Mouse (Mus musculus) ES-Bruce4 (cell line): ENCODE measurements around the gene Cdkal1.

Experiments
- CTCF ChIP-seq: IDR thresholded peaks from one replicate; pipeline ENCODE4 v1.8.1; 2011; ENCODE audit warnings: low read depth, low read length
- EP300 ChIP-seq: IDR thresholded peaks from 2 replicates; pipeline ENCODE4 v1.6.1; 2011; ENCODE audit warnings: low read depth, low read length; ENCODE audit not compliant: insufficient read depth

DNA sequence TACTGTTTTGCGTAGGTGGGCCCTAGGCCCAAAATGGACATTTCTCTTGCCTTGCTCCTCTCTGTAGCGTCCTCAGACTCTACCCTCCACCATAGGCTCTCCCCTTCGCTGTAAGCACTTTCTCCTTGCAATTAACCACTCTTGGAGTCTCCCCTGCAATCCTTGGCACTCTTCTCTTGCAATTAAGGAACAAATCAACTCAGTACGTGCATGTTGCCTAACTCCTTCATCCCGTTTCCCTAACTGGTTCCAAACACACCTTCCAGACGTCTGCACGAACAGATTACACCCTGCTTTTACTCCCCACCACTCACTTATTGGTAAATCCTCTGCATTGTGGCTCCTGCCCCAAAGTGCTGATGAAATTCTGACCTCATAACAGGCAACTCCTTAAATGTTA, 358.2 kb downstream of the Cdkal1 start:
- TF ChIP-seq EP300, result no peak
- TF ChIP-seq CTCF, result no peak
